18 mouse cellular contexts compared by ENCODE assay signal in genomic region chr14:59633295-59633898, GRCm38 (mm10). TPM values are rescaled to one million over a fixed set of nuclear protein-coding genes. Genes with fewer than 3 reads are reported as not detected.
"Had no signal": no experiment of that assay in that cellular context is flagged by ENCODE, and none has a peak within 500 bp of the region (broad histone marks: within the 10 kb centered on the region; RNA-seq: fewer than 3 reads in every experiment).

No protein-coding gene starts in this region.

- ATAC-seq: liver, postnatal 0 days; lung, postnatal 0 days; midbrain, embryonic 15.5 days had no signal

- H3K27ac ChIP-seq: liver, embryonic 15.5 days; lung, embryonic 15.5 days; macrophage; midbrain, embryonic 12.5 days; midbrain, embryonic 15.5 days; neural tube, embryonic 12.5 days; stomach, embryonic 15.5 days; stomach, postnatal 0 days had no signal

- H3K4me2 ChIP-seq: liver, embryonic 15.5 days; lung, embryonic 15.5 days; midbrain, embryonic 12.5 days; midbrain, embryonic 15.5 days; neural tube, embryonic 12.5 days; stomach, embryonic 15.5 days had no signal

- H3K4me1 ChIP-seq: liver, embryonic 15.5 days; lung, embryonic 15.5 days; megakaryocyte, embryonic 14.5 days; midbrain, embryonic 15.5 days; neural tube, embryonic 12.5 days; stomach, embryonic 15.5 days had no signal

- H3K9ac ChIP-seq: liver, embryonic 15.5 days; liver, postnatal 0 days; lung, embryonic 15.5 days; midbrain, embryonic 12.5 days; midbrain, embryonic 15.5 days; neural tube, embryonic 12.5 days; stomach, embryonic 15.5 days had no signal

- H3K4me3 ChIP-seq: liver, embryonic 15.5 days; lung, embryonic 15.5 days; megakaryocyte, embryonic 14.5 days; midbrain, embryonic 12.5 days; midbrain, embryonic 15.5 days; neural tube, embryonic 12.5 days; stomach, embryonic 15.5 days had no signal

- H3K27me3 ChIP-seq: liver, embryonic 15.5 days; lung, embryonic 15.5 days; midbrain, embryonic 12.5 days; neural tube, embryonic 12.5 days; stomach, embryonic 15.5 days had no signal

- H3K36me3 ChIP-seq: liver, embryonic 15.5 days; midbrain, embryonic 15.5 days; neural tube, embryonic 12.5 days; stomach, embryonic 15.5 days had no signal

- H3K9me3 ChIP-seq: liver, embryonic 15.5 days; lung, embryonic 15.5 days; midbrain, embryonic 12.5 days; midbrain, embryonic 15.5 days; neural tube, embryonic 12.5 days; stomach, embryonic 15.5 days had no signal

- DNase-seq: liver, postnatal 0 days; lung, adult 2 months; lung, postnatal 14 days; lung, postnatal 36 days; right cerebral cortex, postnatal 14 days; thymus, adult 2 months; thymus, postnatal 25 days; thymus, postnatal 4 days had no signal

RNA-seq across cellular contexts. Expression of gene Shisa2, which starts 8.3 kb away (rescaled TPM):
- polyA plus RNA-seq: macrophage had no signal
